Mouse (Mus musculus) gastrocnemius, postnatal 4 days (tissue): ENCODE results near the gene Srcin1. TPM values are rescaled to one million over a fixed set of nuclear protein-coding genes. Genes with fewer than 3 reads are reported as not detected.

Source experiments
- DNase-seq, 2 experiments: peaks; one replicate each; pipeline ENCODE4 v3.0.0; 2021 to 2022; ENCODE audit warnings: low spot score in 2 of 2, mixed read lengths in 2 of 2
- long read RNA-seq, 2 experiments: library from polyadenylated mRNA; stranded (forward); transcript quantifications; one replicate each; pipeline ENCODE4 v2.0.0; 2021
- total RNA-seq, 2 experiments: library from RNA; stranded (reverse); gene quantifications; 2 replicates each; pipeline ENCODE4 v1.2.3; 2021

Srcin1 gene
- total RNA-seq: 1 to 10 TPM; 1.3 to 1.7 TPM
- long read RNA-seq, experiment 1: 0 reads
- long read RNA-seq, experiment 2: 0 reads

- peak in 1 of 2 experiments; percentile 61 for DNase-seq
Measured at GRCm38 (mm10) chr11:97576136-97576906, at the start of gene Srcin1. TSS of gene Srcin1 (minus strand) at chr11:97576186.

GRCm38 (mm10) chr11:97625551-97625950 is 49.6 kb upstream of the Srcin1 start:
- no peak for DNase-seq

GRCm38 (mm10) chr11:97623166-97623565 is 47.2 kb upstream of the Srcin1 start:
- DNase-seq: no peak

- DNase-seq: peak in 1 of 2 experiments; percentile 53
Measured at GRCm38 (mm10) chr11:97622440-97622839, 46.5 kb upstream of the Srcin1 start.

GRCm38 (mm10) chr11:97619391-97619795 is 43.4 kb upstream of the Srcin1 start:
- peak in 1 of 2 experiments; percentile 50 for DNase-seq

- no peak for DNase-seq
Measured at GRCm38 (mm10) chr11:97618368-97618767, 42.4 kb upstream of the Srcin1 start.

GRCm38 (mm10) chr11:97615276-97615675 is 39.3 kb upstream of the Srcin1 start:
- no peak for DNase-seq

- DNase-seq: no peak
Measured at GRCm38 (mm10) chr11:97611076-97611475, 35.1 kb upstream of the Srcin1 start.

- no peak for DNase-seq
Measured at GRCm38 (mm10) chr11:97609743-97610142, 33.8 kb upstream of the Srcin1 start.

- no peak for DNase-seq
Measured at GRCm38 (mm10) chr11:97608933-97609332, 32.9 kb upstream of the Srcin1 start.

GRCm38 (mm10) chr11:97607056-97607725 is 31.2 kb upstream of the Srcin1 start:
- DNase-seq: no peak

- no peak for DNase-seq
Measured at GRCm38 (mm10) chr11:97603891-97604290, 27.9 kb upstream of the Srcin1 start.

GRCm38 (mm10) chr11:97602223-97602622 is 26.2 kb upstream of the Srcin1 start:
- DNase-seq: no peak

- no peak for DNase-seq
Measured at GRCm38 (mm10) chr11:97599104-97599503, 23.1 kb upstream of the Srcin1 start.

- DNase-seq: no peak
Measured at GRCm38 (mm10) chr11:97597945-97598691, 22.1 kb upstream of the Srcin1 start.

GRCm38 (mm10) chr11:97594136-97594535 is 18.1 kb upstream of the Srcin1 start:
- DNase-seq: no peak

GRCm38 (mm10) chr11:97591910-97592309 is 15.9 kb upstream of the Srcin1 start:
- DNase-seq: no peak

GRCm38 (mm10) chr11:97590227-97590960 is 14.4 kb upstream of the Srcin1 start:
- no peak for DNase-seq

GRCm38 (mm10) chr11:97589216-97589615 is 13.2 kb upstream of the Srcin1 start:
- DNase-seq: no peak

GRCm38 (mm10) chr11:97585932-97586331 is 9.9 kb upstream of the Srcin1 start:
- DNase-seq: no peak

- no peak for DNase-seq
Measured at GRCm38 (mm10) chr11:97584476-97584875, 8.5 kb upstream of the Srcin1 start.
